Mouse (Mus musculus): ENCODE measurements around the gene Mvb12b.

Gene Mvb12b

DNA sequence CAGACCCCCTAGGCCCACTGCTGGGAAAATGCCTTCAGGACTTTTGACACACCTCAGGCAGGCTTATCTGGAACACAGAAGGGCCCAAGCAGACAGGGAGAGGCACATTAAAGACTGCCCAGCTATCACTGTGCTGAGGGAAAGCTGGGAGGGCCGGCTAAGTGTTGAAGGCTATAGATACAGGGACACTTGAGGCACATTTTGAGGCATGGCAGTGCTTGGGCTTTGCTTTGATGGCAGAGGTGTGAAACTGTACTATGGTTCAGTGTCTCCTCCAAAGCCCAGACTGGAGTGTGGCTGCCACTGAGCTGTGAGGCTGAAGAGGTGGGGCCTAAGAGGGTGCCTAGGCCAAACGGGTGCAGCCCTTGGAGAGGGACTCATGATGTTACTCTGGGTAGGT lies 44.1 kb downstream of the Mvb12b start:
- DNase-seq, result no peak

DNA sequence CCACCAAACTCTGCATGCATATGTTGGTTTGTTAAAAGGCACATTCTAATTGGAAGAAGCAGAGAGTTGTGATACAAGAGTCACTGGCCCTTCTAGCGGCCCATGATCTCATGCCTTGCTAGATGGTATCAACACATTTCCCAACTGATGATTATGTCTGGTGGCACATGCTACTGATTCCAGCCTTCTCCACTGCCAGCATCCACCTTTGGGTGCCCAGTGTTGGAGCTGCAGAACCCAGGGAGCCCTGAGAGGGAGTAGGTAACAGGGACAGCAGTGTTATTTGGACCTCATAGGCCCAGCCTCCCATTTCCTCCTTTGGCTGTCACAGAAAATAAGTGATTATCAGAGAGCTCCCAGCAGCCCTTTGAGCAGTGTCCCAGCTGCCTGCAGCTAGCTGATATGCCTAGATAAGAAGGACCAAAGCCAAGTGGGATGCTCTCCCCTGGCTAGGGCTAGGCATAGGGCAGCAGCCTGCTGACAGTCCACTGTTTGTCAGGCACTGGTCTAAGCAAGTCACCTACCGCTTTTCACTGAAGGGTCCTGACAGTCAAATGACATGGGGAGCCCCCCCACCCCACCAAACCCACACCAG lies 44.7 kb downstream of the Mvb12b start:
- DNase-seq, result peak; percentile 51

DNA sequence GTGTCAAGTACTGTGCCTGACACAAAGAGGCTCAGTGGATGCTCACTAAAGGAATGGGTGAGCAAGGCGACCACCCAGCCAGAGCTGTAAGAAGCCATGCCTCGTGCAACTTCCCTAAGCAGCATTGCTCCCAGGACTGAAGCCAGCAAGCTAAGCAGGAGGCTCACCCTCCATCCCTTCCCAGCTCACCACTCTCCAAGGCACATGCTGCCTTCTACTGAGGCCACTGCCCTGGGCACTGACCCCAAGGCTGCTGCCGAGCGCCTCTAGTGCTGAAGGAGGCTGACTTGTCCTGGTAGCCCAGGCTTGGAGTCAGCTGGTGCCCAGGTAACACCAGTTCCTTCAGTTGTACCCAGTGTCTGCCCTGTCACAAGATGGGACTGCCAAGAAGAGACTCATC lies 45.8 kb downstream of the Mvb12b start:
- DNase-seq, result no peak

DNA sequence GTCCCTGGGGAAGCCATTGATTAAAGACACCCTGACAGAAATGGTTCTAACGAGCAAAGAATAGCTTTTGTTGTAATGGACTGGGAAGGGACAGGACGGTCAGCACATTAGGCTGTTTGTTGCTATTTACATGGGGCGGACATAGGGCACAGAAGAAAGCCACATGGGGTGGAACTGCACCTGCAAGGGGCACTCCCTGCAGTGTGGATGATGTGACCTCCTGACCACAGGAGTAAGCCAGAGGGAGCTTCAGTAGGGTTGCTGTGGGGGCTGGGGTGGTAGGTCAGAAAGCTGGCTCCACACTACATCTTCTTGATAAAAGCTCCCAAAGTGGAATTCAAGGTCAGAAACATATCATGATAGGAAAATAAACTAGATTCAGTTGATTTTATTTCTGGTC lies 47.3 kb downstream of the Mvb12b start:
- DNase-seq, result peak; percentile 5

DNA sequence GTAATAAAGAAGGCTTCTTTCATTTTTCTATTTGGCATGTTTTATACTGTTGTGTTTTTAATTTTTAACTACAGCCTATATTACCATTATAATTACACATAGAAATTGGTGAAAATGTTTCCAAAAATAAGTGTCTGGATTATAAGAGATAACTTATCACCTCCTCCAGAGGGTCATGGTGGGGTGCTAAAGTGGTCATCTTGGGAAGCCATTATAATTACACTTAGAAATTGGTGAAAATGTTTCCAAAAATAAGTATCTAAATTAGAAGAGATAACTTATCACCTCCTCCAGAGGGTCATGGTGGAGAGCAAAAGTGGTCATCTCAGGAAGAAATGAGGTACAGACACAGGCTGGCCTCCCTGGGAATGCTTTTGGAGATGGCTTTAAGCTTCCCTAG lies 48.5 kb downstream of the Mvb12b start:
- DNase-seq, result no peak

DNA sequence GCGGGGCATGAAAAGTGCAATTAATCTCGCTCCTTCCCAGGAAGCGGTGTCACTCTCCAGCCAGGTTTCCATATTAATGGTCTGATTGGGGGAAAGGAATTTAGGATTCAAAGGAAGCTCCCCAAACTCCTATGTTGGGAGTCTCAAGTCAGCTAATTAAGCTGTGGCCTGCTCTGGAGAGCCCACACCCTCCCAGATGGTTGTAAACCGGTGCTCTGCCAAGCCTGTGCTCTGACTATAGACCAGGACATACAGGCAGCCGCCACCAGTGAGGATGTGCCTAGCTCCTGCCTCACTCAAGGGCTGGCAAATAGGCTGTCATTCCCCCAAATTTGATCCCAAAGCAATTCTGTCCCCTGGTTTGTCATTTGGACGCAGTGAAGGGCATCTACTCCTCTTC lies 50.4 kb downstream of the Mvb12b start:
- no peak for DNase-seq

DNA sequence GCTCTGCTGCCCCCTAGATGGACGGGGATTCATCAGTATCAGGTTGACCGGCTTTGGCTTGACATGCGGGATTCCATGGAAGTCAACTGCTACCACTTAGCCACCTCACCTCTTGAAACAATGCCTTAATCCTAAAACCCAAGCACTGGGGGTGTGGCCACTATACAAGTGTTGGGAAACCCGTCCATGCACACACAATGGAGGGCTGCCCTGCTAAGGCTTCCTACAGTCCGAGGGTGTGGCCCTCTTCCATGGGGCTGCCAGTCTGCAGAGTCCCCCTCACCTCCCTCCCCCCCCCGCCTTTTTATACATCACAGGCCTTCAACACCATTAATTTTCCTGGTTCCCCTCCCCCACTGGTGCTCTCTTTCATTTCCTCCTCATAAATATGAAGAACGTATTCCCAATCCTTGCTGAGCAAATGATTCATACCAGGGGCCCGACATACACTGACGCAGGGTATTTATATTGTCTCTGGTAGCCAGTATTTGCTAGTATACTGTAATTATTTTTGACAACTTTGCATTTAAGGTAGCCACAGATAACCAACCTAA lies 51.0 kb downstream of the Mvb12b start:
- peak; percentile 5 for DNase-seq

DNA sequence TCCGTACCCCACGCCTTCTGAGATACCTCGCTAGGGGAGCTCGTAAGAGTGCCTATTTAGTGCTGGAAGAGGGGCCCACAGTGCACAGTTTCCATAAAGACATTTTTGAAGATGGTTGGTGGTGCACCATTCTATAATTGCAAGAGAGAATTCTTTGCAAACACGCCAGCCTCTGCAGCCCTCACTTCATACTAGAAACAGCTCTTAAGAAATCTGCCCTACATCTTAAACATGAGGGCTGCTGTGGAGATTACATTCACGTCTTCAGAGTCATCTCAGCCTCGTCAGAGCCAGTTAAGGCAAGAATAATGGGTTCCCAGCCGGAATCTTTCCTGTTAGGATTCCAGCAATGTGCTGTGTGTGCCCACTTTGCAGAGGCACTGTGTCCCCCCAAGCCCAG lies 52.7 kb downstream of the Mvb12b start:
- DNase-seq, result no peak

DNA sequence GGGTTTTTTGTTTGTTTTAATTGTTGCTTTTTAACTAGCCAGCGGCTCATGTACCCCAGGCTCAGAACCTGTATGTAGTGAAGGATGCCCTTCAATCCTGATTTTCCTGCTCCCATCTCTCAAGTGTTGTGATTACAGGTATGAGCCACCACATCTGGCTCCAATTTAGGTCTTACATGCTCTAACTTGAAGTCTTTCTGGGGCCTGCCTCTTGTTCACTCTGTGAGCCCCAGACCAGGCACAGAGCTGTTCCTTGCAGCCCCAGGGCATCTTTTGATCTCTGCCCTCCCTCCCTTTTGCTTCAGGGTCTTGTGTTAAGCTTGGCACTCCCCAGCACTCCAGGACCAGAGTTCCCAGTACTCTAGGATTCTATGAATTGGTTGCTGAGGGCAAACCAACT lies 53.8 kb downstream of the Mvb12b start:
- DNase-seq, result no peak

DNA sequence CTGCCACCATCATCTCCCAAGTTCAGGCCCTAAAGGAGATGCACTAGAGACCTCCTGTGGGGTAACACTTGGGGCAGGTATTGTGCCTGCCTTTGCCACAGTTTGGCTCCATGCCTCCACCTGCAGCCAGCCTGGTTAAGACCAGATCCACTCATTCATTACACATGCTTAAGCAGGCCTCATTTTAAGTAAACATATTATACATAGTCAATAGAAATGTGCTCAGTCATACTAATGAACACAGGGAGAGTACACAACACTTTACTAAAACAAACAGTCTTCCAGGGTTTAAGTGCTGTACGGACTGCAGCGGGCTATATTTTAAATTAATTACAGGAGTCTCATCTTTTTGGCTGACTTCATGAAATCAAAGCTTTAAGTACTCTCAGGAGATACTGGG lies 57.9 kb downstream of the Mvb12b start:
- DNase-seq, result no peak

DNA sequence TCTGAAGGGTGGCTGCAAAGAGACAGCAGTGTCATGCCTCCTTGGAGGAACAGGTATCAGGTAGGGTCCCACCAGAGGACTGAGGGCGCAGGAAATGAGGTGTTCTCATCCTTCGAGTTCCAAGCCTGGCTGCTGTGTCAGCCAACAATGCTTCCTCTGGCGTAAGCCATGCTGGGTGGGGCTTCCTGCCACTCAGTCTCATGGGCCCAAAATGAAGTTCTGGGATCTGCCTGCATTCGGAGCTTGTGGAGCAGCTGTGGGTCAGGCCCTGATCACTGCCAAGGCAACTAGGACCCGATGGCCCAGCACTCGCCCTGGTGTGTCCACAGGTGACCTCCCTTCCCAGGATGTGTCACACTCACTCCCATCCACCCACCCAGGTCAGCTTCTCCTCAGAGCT lies 61.0 kb downstream of the Mvb12b start:
- DNase-seq, result no peak

DNA sequence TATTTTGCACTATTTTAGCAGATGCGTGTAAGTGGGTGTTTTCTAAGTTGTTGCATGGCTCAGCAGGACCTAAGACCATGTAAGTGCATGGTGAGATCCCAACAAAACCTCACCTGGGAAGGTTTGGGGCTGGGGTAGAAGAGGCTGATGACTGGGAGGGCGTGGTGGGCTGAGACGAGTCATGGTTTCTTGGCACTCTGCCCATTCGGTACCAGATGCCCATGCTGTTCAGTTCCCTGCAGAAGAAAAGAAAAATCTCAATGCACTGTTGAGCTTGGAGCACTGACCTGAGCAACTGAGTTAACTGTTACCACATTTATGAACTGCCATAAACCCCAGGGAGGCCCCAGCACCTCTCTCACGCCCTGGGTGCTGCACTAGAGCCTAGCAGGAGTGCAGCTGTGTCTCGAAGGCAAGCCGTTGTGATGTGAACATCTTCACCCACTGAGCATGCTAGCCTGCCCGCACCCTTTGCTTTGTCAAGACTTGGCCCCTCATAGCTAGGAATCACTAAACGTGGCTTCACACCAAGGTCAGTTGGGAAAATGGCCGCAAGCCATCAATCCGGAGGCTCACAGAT lies 62.7 kb downstream of the Mvb12b start:
- DNase-seq, result no peak

DNA sequence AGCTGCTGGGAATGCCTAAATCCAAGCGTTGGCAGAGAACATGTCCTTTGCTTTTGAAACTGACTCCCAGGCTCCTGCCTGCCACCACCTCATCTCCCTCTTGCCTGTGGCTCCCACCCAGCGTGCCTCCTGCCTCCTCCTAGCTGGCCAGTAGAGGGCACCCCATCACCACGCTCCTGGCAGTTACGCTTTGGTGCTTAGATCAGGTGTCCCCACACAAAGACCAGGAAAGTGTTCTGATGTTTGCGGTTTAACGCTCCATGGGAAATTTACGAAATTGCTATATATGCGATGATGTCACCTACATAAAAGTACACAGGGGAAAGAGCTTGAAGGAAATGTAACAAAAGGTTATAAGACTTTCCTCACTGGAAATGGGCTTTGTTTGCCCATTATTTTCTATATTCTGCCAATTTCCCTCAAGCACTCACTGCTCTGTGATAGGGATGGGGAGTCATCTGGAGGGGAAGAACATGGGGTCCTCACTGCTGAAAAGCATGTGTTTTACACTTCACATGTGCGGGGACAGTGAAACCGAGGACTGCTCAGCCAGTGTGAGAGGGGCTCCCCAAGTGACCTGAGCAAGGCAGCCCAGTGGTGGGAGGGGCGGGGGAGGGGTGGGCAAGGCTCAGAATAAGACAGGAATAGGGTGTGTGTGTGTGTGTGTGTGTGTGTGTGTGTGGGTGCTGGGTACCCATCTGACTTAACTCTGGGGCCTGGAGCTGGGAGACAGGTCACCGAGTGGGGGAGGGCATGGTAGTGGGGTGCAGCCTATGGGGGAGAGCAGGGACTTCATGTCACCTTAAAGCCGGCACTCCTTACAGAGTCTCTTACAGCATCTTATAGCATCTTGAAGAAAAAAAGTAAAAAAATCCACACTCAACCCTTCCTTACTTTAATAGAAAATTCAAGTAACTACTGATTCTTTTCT lies 65.8 kb downstream of the Mvb12b start:
- DNase-seq, result peak; percentile 90

DNA sequence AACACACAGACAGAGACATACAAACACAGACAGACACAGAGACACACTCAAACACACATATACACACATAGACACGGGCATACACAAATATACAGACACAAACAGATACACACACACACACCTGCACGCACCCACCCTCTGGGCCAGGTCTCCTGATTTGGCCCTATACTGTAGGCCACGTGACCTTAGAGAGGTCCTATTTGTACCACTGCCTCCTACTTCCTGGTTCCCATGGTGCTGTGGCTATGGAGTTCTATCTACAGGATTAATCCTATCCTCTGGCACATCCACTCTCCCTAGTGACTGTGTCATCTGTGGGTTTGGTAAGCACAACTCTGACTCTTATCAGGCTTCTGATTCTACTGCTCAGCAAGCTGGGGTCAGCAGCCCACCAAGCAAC lies 67.3 kb downstream of the Mvb12b start:
- DNase-seq, result no peak

DNA sequence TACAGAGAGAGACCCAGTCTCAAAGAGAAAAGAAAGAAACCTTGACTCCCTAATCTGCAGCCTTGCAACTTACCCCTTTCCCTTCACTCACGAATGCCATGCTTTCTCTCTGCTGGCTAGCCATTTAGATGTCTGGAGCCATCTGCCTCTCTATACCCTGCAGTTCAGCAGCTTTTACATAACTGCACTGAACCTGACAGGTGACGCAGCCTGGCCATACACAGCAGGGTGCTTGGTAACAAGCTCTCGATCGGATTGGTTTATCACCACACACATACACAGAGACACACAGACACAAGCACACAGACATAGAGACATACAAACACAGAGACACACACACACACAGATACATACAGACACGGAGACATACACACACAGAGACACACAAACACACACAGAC lies 67.7 kb downstream of the Mvb12b start:
- DNase-seq, result no peak

DNA sequence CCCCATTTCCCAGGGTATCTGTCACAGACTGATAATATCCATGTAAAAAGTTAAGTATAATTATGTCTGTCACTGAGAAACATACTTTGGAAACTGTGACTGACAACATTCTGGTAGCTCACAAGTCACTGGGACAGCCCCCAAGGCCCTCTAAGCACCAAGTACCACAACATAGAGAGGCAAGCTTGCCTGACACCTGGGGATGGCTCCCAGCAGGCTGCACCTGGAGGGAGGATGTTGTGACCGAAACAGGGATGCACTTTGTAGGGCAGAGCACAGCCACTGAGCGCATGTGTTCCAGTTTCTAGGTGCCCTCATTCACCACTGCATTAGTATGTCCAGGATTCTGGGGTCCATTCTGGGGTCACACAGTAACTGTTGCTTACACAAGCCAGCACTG lies 69.4 kb downstream of the Mvb12b start:
- DNase-seq, result no peak

DNA sequence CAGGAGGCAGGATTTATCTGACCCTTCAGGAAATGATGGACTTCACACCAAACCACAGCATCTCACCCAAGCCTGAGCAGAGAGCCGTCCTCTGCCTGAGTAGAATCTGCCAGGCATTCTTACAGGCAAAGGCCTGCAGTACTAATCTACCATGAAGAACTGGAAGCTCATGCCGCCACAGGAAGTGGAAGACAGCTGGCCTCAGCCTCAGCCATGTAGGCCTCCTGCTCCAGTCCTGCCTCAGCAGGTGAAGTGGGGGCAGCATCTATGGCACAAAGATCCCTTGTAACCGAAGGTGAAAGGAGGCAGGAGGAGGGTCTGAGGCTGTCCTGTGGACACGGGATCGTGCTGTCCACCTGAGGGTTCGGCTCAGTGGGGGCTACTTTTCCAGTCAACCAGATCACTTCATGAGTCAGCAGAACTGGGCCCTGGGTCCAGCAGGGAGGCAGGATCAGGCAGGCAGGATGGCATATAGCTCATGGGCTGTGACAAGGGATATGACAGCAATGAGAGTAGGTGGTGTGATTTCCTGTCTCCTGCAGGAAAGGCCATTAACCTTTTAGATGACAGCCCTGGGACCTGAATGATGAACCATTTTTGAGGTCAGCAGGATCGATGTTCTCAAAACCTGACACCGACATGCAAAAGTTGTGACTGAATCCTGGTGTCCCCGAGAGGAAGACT lies 69.9 kb downstream of the Mvb12b start:
- no peak for DNase-seq

DNA sequence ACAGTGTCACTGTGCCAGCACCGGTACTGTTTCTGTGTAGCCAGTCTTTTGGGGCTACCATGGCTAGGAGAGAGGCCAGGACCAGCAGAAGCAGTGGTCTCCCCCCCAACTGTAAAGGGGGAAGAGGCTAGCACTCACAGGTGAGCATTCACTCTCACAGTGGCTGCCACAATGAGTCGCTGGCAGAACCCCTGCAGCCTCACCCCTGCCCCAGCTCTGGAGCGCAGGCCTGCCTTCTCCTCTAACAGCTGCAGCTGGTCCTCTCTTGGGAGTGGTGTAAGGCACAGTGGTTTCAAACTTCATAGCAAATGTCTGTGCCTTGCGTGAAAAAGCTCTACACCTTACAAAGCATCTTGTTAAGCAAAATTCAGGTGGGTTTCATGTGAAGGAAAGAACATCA lies 70.7 kb downstream of the Mvb12b start:
- no peak for DNase-seq

DNA sequence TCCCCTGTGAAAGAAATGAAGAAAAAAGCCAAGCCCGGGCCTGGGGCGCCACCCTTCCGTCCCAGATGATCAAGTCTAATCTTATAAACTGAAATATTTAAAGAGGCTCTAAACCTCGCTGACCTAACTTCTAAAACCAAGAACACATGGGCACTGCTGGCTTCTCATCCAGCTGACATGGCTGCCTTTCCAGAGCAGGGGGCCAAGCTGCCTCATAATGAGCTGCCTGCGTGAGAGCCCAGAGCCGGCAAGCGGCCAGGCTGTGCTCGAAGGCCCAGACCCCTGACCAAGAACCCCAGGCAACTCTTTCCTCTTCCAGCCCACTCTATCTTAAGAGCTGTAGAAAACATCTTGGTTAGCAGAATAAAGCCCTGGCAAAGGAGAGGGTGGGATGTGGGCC lies 73.2 kb downstream of the Mvb12b start:
- DNase-seq, result no peak

DNA sequence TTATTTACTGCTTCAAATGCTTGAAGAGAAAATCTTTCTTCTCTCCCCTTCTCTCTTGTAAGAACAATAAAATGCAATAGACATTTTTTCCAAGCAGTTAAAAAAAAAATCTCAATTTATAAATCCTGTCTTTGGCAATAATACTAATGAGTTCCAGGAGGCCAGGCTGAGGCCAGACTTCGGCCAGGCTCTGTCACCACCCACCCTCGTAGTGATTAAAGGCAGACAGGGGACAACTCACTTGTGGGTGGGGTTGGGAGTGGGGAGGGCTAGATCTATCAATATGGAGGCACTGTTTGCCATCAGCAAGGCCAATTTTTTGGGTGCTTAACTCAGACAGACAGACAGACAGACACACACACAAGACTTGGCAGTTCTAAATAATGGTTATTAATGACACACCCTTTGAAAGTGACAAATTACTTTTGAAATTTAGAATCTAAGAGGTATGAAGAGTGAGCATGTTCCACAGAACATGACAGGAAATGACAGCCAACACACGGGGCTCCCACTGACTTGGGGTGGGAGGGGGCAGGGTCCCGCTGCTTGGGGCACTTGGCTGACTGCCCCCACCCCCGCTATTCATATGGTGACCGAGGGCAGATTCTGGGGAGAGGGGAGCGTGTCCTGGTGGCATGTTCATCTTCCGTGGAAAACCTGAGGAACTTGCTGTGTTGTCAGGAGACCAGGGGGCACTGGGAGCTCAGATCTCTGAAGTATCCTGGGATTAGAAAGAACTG lies 74.1 kb downstream of the Mvb12b start:
- DNase-seq, result no peak

DNA sequence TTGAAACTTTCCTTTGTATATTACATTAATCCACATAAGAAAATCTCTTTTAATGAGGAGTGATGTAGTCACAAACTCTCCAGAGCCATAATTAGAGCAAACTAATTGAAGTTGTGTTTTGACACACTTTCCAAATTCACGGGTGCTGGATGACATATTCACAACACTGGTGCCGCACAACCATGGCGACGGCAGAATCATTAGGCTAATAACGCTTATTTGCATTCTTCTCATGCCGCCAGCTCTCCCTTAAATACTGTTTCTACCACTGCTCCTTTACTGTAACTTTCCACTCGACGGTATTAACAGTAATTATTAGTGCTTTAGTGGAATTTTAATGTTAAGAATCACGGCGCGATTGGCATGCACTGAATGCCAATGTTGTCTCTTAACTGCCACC lies 74.8 kb downstream of the Mvb12b start:
- DNase-seq, result no peak

DNA sequence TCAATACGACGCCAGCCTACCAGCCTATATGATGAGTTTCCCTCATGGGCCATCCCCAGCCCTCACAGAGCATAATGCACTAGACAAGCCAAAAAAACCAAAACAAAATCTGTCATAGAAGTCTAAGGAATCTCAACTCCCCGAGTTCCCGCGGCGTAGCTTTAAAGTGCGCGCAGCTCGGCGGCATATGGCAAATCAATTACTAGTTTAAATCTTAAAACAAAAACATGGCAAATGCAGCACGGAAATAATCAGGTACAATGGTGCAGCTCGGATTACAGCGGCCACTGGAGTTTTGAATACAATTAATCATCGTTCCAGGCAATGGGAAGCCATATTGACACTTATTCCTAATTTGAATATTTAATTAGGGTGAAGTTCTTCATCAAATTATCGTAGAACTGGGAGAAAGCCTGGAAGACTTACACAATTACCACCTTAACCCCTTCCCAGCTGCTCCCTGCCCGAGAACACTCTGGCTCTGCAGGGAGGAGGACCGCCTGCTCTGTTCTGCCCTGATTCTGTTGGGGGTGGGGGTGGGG lies 76.3 kb downstream of the Mvb12b start:
- DNase-seq, result no peak
